Mouse (Mus musculus) effector memory CD4-positive, alpha-beta T cell, adult 7 months (primary cell): Measurements from ENCODE around the gene Man2b2. TPM values are rescaled to one million over a fixed set of nuclear protein-coding genes. Genes with fewer than 3 reads are reported as not detected.

ENCODE experiments used
- polyA plus RNA-seq: library from polyadenylated mRNA; unstranded; fragments of 100-300 nt; shearing (Covaris generic); gene quantifications from one replicate; pipeline ENCODE4 v1.2.1, GENCODE M21; 2017

The Man2b2 gene
- 8.7 TPM for polyA plus RNA-seq

GRCm38 (mm10) chr5:36829913-36830879 is at the start of gene Man2b2:
Gene Man2b2 (minus strand): TSS chr5:36830653.

GRCm38 (mm10) chr5:36868266-36869090 is 38.0 kb upstream of the Man2b2 start, which contains the start of gene Ppp2r2c:
Gene Ppp2r2c (plus strand): TSS chr5:36868513.

GRCm38 (mm10) chr5:36796296-36797014 is 34.0 kb downstream of the Man2b2 start, which contains the start of gene Mrfap1:
Gene Mrfap1 (minus strand): TSS chr5:36796772.

Other genes with a start within 250 kb of the Man2b2 start
- 44.5 TPM for gene Tbc1d14, start 237.4 kb downstream of the Man2b2 start, polyA plus RNA-seq
- gene D5Ertd579e, start 134.6 kb downstream of the Man2b2 start, polyA plus RNA-seq: 28.0 TPM
- gene Bloc1s4, start 82.0 kb downstream of the Man2b2 start, polyA plus RNA-seq: 38.1 TPM
- gene Mrfap1, start 33.9 kb downstream of the Man2b2 start, polyA plus RNA-seq: 257 TPM
- gene Ppp2r2c, start 37.9 kb upstream of the Man2b2 start, polyA plus RNA-seq: 1.2 TPM
- 1.4 TPM for gene Wfs1, start 158.6 kb upstream of the Man2b2 start, polyA plus RNA-seq